Mouse (Mus musculus): ENCODE results near the gene Sipa1. TPM values are rescaled to one million over a fixed set of nuclear protein-coding genes. Genes with fewer than 3 reads are reported as not detected.
"Not testable (repeated sequence)": the region's sequence is repeated elsewhere in the genome, so short reads cannot be mapped to it uniquely, and the experiment has no call there.

The Sipa1 gene
- polyA plus RNA-seq, 1 experiment from 2014 or later: 24.6 TPM

GRCm38 (mm10) chr19:5692913-5693396 is 29.4 kb upstream of the Sipa1 start:
- H3K4me3 ChIP-seq: peak overlapping the region; percentile 97
- H3K36me3 ChIP-seq: peaks cover 68% of the 10 kb centered on the region
- H3K4me1 ChIP-seq: peaks cover 50% of the 10 kb centered on the region
- peak overlapping the region; percentile 69; the same call in 1 of the 2 replicates for H3K27ac ChIP-seq
- peak overlapping the region; percentile 94 for H3K9ac ChIP-seq
- H3K27me3 ChIP-seq: no peaks in the 10 kb centered on the region
- ATAC-seq (ENCODE audit: insufficient number of reproducible peaks, insufficient read depth, low FRiP score, low TSS enrichment, low read depth): no peak
- WGBS: 65% methylated on average over 10 of the region's 10 CpGs
- H3K9me3 ChIP-seq: no peaks in the 10 kb centered on the region
- peak overlapping the region; percentile 100 for H3K4me2 ChIP-seq

- Histone ChIP-seq H3K9me3 (no peaks in the 10 kb centered on the region), H3K4me2 (peak overlapping the region; percentile 100), H3K36me3 (peaks cover 62% of the 10 kb centered on the region), H3K27ac (peak overlapping the region; percentile 69), H3K4me3 (peak overlapping the region; percentile 97), H3K4me1 (peaks cover 57% of the 10 kb centered on the region), H3K9ac (peak overlapping the region; percentile 94), H3K27me3 (no peaks in the 10 kb centered on the region)
- no peak for ATAC-seq (ENCODE audit: insufficient number of reproducible peaks, insufficient read depth, low FRiP score, low TSS enrichment, low read depth)
- 37% methylated on average over 10 of the region's 10 CpGs for WGBS
These were observed 28.8 kb upstream of the Sipa1 start for GRCm38 (mm10) chr19:5692086-5692912.

GRCm38 (mm10) chr19:5691601-5692000 is 28.1 kb upstream of the Sipa1 start:
- H3K27ac ChIP-seq: peak overlapping the region; percentile 69
- H3K9me3 ChIP-seq: no peaks in the 10 kb centered on the region
- H3K4me2 ChIP-seq: peak overlapping the region; percentile 100
- no peaks in the 10 kb centered on the region for H3K27me3 ChIP-seq
- peaks cover 61% of the 10 kb centered on the region for H3K4me1 ChIP-seq
- WGBS: 75% methylated on average over 5 of the region's 5 CpGs
- H3K36me3 ChIP-seq: peaks cover 59% of the 10 kb centered on the region
- no peak for ATAC-seq (ENCODE audit: insufficient number of reproducible peaks, insufficient read depth, low FRiP score, low TSS enrichment, low read depth)
- H3K4me3 ChIP-seq: peak overlapping the region; percentile 97
- H3K9ac ChIP-seq: peak overlapping the region; percentile 94

- Histone ChIP-seq H3K4me1 (peaks cover 53% of the 10 kb centered on the region), H3K36me3 (peaks cover 59% of the 10 kb centered on the region)
- ATAC-seq (ENCODE audit: insufficient number of reproducible peaks, insufficient read depth, low FRiP score, low TSS enrichment, low read depth): no peak
These were observed 26.8 kb upstream of the Sipa1 start for GRCm38 (mm10) chr19:5690343-5690735.

GRCm38 (mm10) chr19:5689565-5690342 is 26.2 kb upstream of the Sipa1 start:
- no peaks in the 10 kb centered on the region for H3K9me3 ChIP-seq
- no peaks in the 10 kb centered on the region for H3K27me3 ChIP-seq
- H3K27ac ChIP-seq: peak overlapping the region; percentile 94
- peak overlapping the region; percentile 97 for H3K4me3 ChIP-seq
- peak overlapping the region; percentile 94 for H3K9ac ChIP-seq
- H3K36me3 ChIP-seq: peaks cover 59% of the 10 kb centered on the region
- ATAC-seq (ENCODE audit: insufficient number of reproducible peaks, insufficient read depth, low FRiP score, low TSS enrichment, low read depth): peak; percentile 49
- 4% methylated on average over 42 of the region's 42 CpGs for WGBS
- peak overlapping the region; percentile 100 for H3K4me2 ChIP-seq
- peaks cover 53% of the 10 kb centered on the region for H3K4me1 ChIP-seq

More at GRCm38 (mm10) chr19:5690343-5690735, 26.8 kb upstream of the Sipa1 start:
- Histone ChIP-seq H3K27me3 (no peaks in the 10 kb centered on the region), H3K9ac (peak overlapping the region; percentile 94), H3K4me2 (peak overlapping the region; percentile 100), H3K27ac (peak overlapping the region; percentile 94), H3K9me3 (no peaks in the 10 kb centered on the region), H3K4me3 (peak overlapping the region; percentile 97)
- 65% methylated on average over 15 of the region's 15 CpGs for WGBS

- Histone ChIP-seq H3K36me3 (peaks cover 59% of the 10 kb centered on the region), H3K4me1 (peaks cover 52% of the 10 kb centered on the region), H3K27me3 (no peaks in the 10 kb centered on the region), H3K4me3 (peak overlapping the region; percentile 97), H3K27ac (peak overlapping the region; percentile 94), H3K9ac (peak overlapping the region; percentile 94), H3K4me2 (peak overlapping the region; percentile 100), H3K9me3 (no peaks in the 10 kb centered on the region)
- under 1% methylated on average over 7 of the region's 7 CpGs for WGBS
- ATAC-seq (ENCODE audit: insufficient number of reproducible peaks, insufficient read depth, low FRiP score, low TSS enrichment, low read depth): no peak
These were observed 25.6 kb upstream of the Sipa1 start for GRCm38 (mm10) chr19:5689088-5689428.

GRCm38 (mm10) chr19:5688200-5689087 is 24.9 kb upstream of the Sipa1 start, which contains the start of the genes Map3k11 and Pcnx3:
Gene Map3k11, plus strand, starts transcription at chr19:5688742.
Gene Pcnx3, minus strand, starts transcription at chr19:5688908.
- H3K36me3 ChIP-seq: peaks cover 59% of the 10 kb centered on the region

GRCm38 (mm10) chr19:5687738-5688137 is 24.2 kb upstream of the Sipa1 start:
- WGBS: 13% methylated on average over 9 of the region's 9 CpGs

More at GRCm38 (mm10) chr19:5688200-5689087, 24.9 kb upstream of the Sipa1 start, which contains the start of the genes Map3k11 and Pcnx3:
- Histone ChIP-seq H3K4me2 (peak within 1 kb of the TSS; percentile 100), H3K27me3 (no peaks in the 10 kb centered on the region), H3K4me3 (peak within 1 kb of the TSS; percentile 97), H3K9ac (peak within 1 kb of the TSS; percentile 94), H3K9me3 (no peaks in the 10 kb centered on the region), H3K27ac (peak within 1 kb of the TSS; percentile 94), H3K4me1 (peaks cover 46% of the 10 kb centered on the region)
- ATAC-seq (ENCODE audit: insufficient number of reproducible peaks, insufficient read depth, low FRiP score, low TSS enrichment, low read depth): peak; percentile 88
- under 1% methylated on average over 69 of the region's 69 CpGs for WGBS

GRCm38 (mm10) chr19:5686954-5687353 is 23.4 kb upstream of the Sipa1 start:
- not testable (repeated sequence) for H3K27ac ChIP-seq; H3K9me3 ChIP-seq; ATAC-seq (ENCODE audit: insufficient number of reproducible peaks, insufficient read depth, low FRiP score, low TSS enrichment, low read depth); H3K4me3 ChIP-seq; H3K27me3 ChIP-seq
- 93% methylated on average over 12 of the region's 12 CpGs for WGBS
- Histone ChIP-seq H3K4me2 (peak overlapping the region; percentile 100), H3K36me3 (peaks cover 64% of the 10 kb centered on the region), H3K9ac (peak overlapping the region; percentile 88), H3K4me1 (peaks cover 31% of the 10 kb centered on the region)

More at GRCm38 (mm10) chr19:5687738-5688137, 24.2 kb upstream of the Sipa1 start:
- no peaks in the 10 kb centered on the region for H3K27me3 ChIP-seq
- peak overlapping the region; percentile 97 for H3K4me3 ChIP-seq
- peak overlapping the region; percentile 94 for H3K27ac ChIP-seq
- no peak for ATAC-seq (ENCODE audit: insufficient number of reproducible peaks, insufficient read depth, low FRiP score, low TSS enrichment, low read depth)
- H3K9ac ChIP-seq: peak overlapping the region; percentile 88
- H3K9me3 ChIP-seq: no peaks in the 10 kb centered on the region
- peaks cover 59% of the 10 kb centered on the region for H3K36me3 ChIP-seq
- H3K4me2 ChIP-seq: peak overlapping the region; percentile 100
- H3K4me1 ChIP-seq: peaks cover 39% of the 10 kb centered on the region

- H3K9ac ChIP-seq: no peak overlapping the region
- H3K4me1 ChIP-seq: peaks cover 26% of the 10 kb centered on the region
- H3K4me2 ChIP-seq: no peak overlapping the region
- no peaks in the 10 kb centered on the region for H3K9me3 ChIP-seq
- H3K36me3 ChIP-seq: peaks cover 66% of the 10 kb centered on the region
- 92% methylated on average over 13 of the region's 13 CpGs for WGBS
- no peak for ATAC-seq (ENCODE audit: insufficient number of reproducible peaks, insufficient read depth, low FRiP score, low TSS enrichment, low read depth)
- H3K27me3 ChIP-seq: no peaks in the 10 kb centered on the region
- H3K4me3 ChIP-seq: no peak overlapping the region
- H3K27ac ChIP-seq: no peak overlapping the region
These were observed 22.9 kb upstream of the Sipa1 start for GRCm38 (mm10) chr19:5686437-5686836.
